Mouse (Mus musculus) stomach, postnatal 0 days (tissue): ENCODE measurements around the gene Kif14.

Experiments used
- CTCF ChIP-seq: IDR thresholded peaks from 2 replicates; pipeline ENCODE4 v1.5.1; 2016; ENCODE audit warnings: antibody characterized with exemption, low read depth, mild to moderate bottlenecking, moderate library complexity
- EP300 ChIP-seq: optimal IDR thresholded peaks from 2 replicates; pipeline ENCODE3; 2016; ENCODE audit warnings: antibody characterized with exemption

- TF ChIP-seq CTCF (peak; percentile 30), EP300 (no peak)
These were observed 25.5 kb downstream of the Kif14 start for GRCm38 (mm10) chr1:136491681-136492080.
